ENCODE assay signal across 11 mouse cellular contexts in the genomic region with DNA sequence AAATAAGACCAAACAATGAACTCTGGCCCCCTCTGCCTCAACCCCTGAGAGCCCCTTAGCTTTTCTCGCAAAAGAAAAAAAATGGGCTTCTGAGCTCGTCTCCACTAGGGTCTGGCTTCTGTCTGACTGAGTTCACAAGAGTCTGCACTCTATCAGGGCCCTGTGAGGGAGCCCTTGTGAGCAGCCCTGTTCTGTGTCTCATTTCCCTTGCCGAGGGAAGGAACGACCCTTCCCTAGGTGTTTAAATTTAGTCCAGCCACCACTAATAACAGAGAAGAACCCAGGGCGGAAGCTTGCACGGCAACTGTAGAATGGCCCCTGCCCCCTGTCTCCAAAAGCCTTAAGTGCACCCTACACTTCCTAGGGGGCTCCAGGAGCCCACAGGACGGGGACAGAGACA.
A peak's percentile ranks its signal among the peaks of the same experiment; 100 is the strongest.
DNase-seq lines count a peak whose midpoint lies in the region; ATAC-seq and TF ChIP-seq lines count a peak whose summit lies in the region.
"Had no signal": no experiment of that assay in that cellular context is flagged by ENCODE, and none has a peak within 500 bp of the region (broad histone marks: within the 10 kb centered on the region; RNA-seq: fewer than 3 reads in every experiment).

No protein-coding gene starts in this region.

- no peak for ATAC-seq in forebrain, embryonic 15.5 days (replicated peaks)
- no peak for ATAC-seq in forebrain, embryonic 16.5 days
- no peak; the same call in 1 of the 2 replicates for ATAC-seq in liver, embryonic 11.5 days (replicated peaks; ENCODE audit: low FRiP score)
- no peak for ATAC-seq in hindbrain, embryonic 14.5 days (ENCODE audit: low FRiP score)
- no peak for ATAC-seq in midbrain, embryonic 13.5 days

- H3K9ac ChIP-seq in forebrain, embryonic 15.5 days (replicated peaks): no peak overlapping the region
- no peak overlapping the region for H3K9ac ChIP-seq in forebrain, embryonic 16.5 days (replicated peaks; ENCODE audit: low read depth, low read length)
- no peak overlapping the region for H3K9ac ChIP-seq in liver, embryonic 11.5 days (ENCODE audit: low read depth, low read length)
- H3K9ac ChIP-seq in hindbrain, embryonic 14.5 days: no peak overlapping the region
- H3K9ac ChIP-seq in midbrain, embryonic 13.5 days (replicated peaks): no peak overlapping the region

- 0 out of 2 replicates have a peak overlapping the region, but pooled peaks have one; percentile 18 for H3K27ac ChIP-seq in forebrain, embryonic 15.5 days (replicated peaks)
- no peak overlapping the region for H3K27ac ChIP-seq in forebrain, embryonic 16.5 days (ENCODE audit: low read length)
- peak overlapping the region; percentile 75 for H3K27ac ChIP-seq in liver, embryonic 11.5 days (ENCODE audit: low read depth, low read length)
- H3K27ac ChIP-seq in hindbrain, embryonic 14.5 days: peak overlapping the region; percentile 45
- H3K27ac ChIP-seq in midbrain, embryonic 13.5 days: peak overlapping the region; percentile 52
- no peak overlapping the region for H3K27ac ChIP-seq in thymus, adult 2 months (ENCODE audit: control insufficient read depth, insufficient read depth, low read length)

- H3K9me3 ChIP-seq in forebrain, embryonic 15.5 days: no peaks in the 10 kb centered on the region
- H3K9me3 ChIP-seq in forebrain, embryonic 16.5 days (ENCODE audit: control insufficient read depth, low read length): no peaks in the 10 kb centered on the region
- no peaks in the 10 kb centered on the region for H3K9me3 ChIP-seq in liver, embryonic 11.5 days (ENCODE audit: control insufficient read depth, low read length)
- H3K9me3 ChIP-seq in hindbrain, embryonic 14.5 days (ENCODE audit: control insufficient read depth, low read length): no peaks in the 10 kb centered on the region
- H3K9me3 ChIP-seq in midbrain, embryonic 13.5 days: no peaks in the 10 kb centered on the region

- WGBS in forebrain, embryonic 15.5 days: 47% methylated on average over 7 of the region's 7 CpGs
- WGBS in forebrain, embryonic 16.5 days: 52% methylated on average over 7 of the region's 7 CpGs
- 47% methylated on average over 7 of the region's 7 CpGs for WGBS in liver, embryonic 11.5 days
- WGBS in hindbrain, embryonic 14.5 days: 65% methylated on average over 7 of the region's 7 CpGs
- WGBS in midbrain, embryonic 13.5 days: 58% methylated on average over 7 of the region's 7 CpGs
- 96% methylated on average over 7 of the region's 7 CpGs for WGBS in thymus, adult 2 months

- no peak overlapping the region for H3K4me3 ChIP-seq in forebrain, embryonic 15.5 days
- H3K4me3 ChIP-seq in forebrain, embryonic 16.5 days (replicated peaks; ENCODE audit: low read length): no peak overlapping the region
- H3K4me3 ChIP-seq in liver, embryonic 11.5 days (ENCODE audit: low read depth, low read length): no peak overlapping the region
- no peak overlapping the region for H3K4me3 ChIP-seq in hindbrain, embryonic 14.5 days (replicated peaks; ENCODE audit: low read length)
- no peak overlapping the region for H3K4me3 ChIP-seq in midbrain, embryonic 13.5 days (replicated peaks)
- H3K4me3 ChIP-seq in thymus, adult 2 months (ENCODE audit: control insufficient read depth, insufficient read depth, low read length): no peak overlapping the region

- no peak for TF ChIP-seq POLR2A in thymus, adult 2 months (IDR thresholded peaks at IDR 0.05; ENCODE audit: control insufficient read depth, extremely low read depth, insufficient read depth, low read length, poor library complexity)

- TF ChIP-seq CTCF in thymus, adult 2 months (IDR thresholded peaks at IDR 0.05; ENCODE audit: borderline replicate concordance, control insufficient read depth, extremely low read depth, insufficient read depth, low read length, poor library complexity): no peak

- no peaks in the 10 kb centered on the region for H3K36me3 ChIP-seq in forebrain, embryonic 15.5 days
- H3K36me3 ChIP-seq in forebrain, embryonic 16.5 days (ENCODE audit: control insufficient read depth, insufficient read depth): no peaks in the 10 kb centered on the region
- H3K36me3 ChIP-seq in liver, embryonic 11.5 days (ENCODE audit: control insufficient read depth, insufficient read depth, low read length): no peaks in the 10 kb centered on the region
- no peaks in the 10 kb centered on the region for H3K36me3 ChIP-seq in hindbrain, embryonic 14.5 days (replicated peaks; ENCODE audit: control insufficient read depth, insufficient read depth)
- H3K36me3 ChIP-seq in midbrain, embryonic 13.5 days: peaks cover 7% of the 10 kb centered on the region; the same call in 1 of the 2 replicates
- no peaks in the 10 kb centered on the region for H3K36me3 ChIP-seq in thymus, adult 2 months (ENCODE audit: control insufficient read depth, insufficient read depth, low read length)

- no peaks in the 10 kb centered on the region for H3K27me3 ChIP-seq in forebrain, embryonic 15.5 days
- H3K27me3 ChIP-seq in forebrain, embryonic 16.5 days (replicated peaks; ENCODE audit: control insufficient read depth, insufficient read depth, low read length): no peaks in the 10 kb centered on the region
- H3K27me3 ChIP-seq in liver, embryonic 11.5 days (replicated peaks; ENCODE audit: control insufficient read depth, insufficient read depth, low read length): no peaks in the 10 kb centered on the region
- H3K27me3 ChIP-seq in hindbrain, embryonic 14.5 days (ENCODE audit: control insufficient read depth, insufficient read depth, low read length): no peaks in the 10 kb centered on the region
- H3K27me3 ChIP-seq in midbrain, embryonic 13.5 days: no peaks in the 10 kb centered on the region
- H3K27me3 ChIP-seq in thymus, adult 2 months (ENCODE audit: control insufficient read depth, insufficient read depth, low read length): no peaks in the 10 kb centered on the region

- H3K4me1 ChIP-seq in forebrain, embryonic 15.5 days: peaks cover 52% of the 10 kb centered on the region
- peaks cover 21% of the 10 kb centered on the region for H3K4me1 ChIP-seq in forebrain, embryonic 16.5 days (replicated peaks; ENCODE audit: control insufficient read depth, insufficient read depth, low read length)
- H3K4me1 ChIP-seq in liver, embryonic 11.5 days (replicated peaks; ENCODE audit: control insufficient read depth, insufficient read depth, low read length): peaks cover 33% of the 10 kb centered on the region
- H3K4me1 ChIP-seq in hindbrain, embryonic 14.5 days (replicated peaks; ENCODE audit: control insufficient read depth, insufficient read depth, low read length): peaks cover 55% of the 10 kb centered on the region
- peaks cover 76% of the 10 kb centered on the region for H3K4me1 ChIP-seq in midbrain, embryonic 13.5 days (replicated peaks)
- H3K4me1 ChIP-seq in thymus, adult 2 months (replicated peaks; ENCODE audit: control insufficient read depth, insufficient read depth, low read length): no peaks in the 10 kb centered on the region

- H3K4me2 ChIP-seq in forebrain, embryonic 15.5 days (replicated peaks): no peak overlapping the region
- no peak overlapping the region for H3K4me2 ChIP-seq in forebrain, embryonic 16.5 days (ENCODE audit: low read length)
- peak overlapping the region; percentile 24 for H3K4me2 ChIP-seq in liver, embryonic 11.5 days
- no peak overlapping the region for H3K4me2 ChIP-seq in hindbrain, embryonic 14.5 days (replicated peaks)
- no peak overlapping the region for H3K4me2 ChIP-seq in midbrain, embryonic 13.5 days (replicated peaks)

- no peak for DNase-seq in liver, embryonic 11.5 days (ENCODE audit: low spot score)
- DNase-seq in liver: no peak
- DNase-seq in hindbrain, embryonic 14.5 days (ENCODE audit: low spot score): no peak
- DNase-seq in thymus, adult 2 months: no peak
- DNase-seq in cerebellum, adult 9-10 months: no peak
- DNase-seq: cerebellum, postnatal 25 days; layer of hippocampus, adult 9-11 months; right cerebral cortex, postnatal 4 days had no signal

Comparison
In these comparisons a context has a peak if more than half of its experiments do, and no peak if none do; other contexts are left out.
1. H3K27ac ChIP-seq: peak in forebrain, embryonic 15.5 days (single experiment), liver, embryonic 11.5 days (single experiment), hindbrain, embryonic 14.5 days (single experiment) and midbrain, embryonic 13.5 days (single experiment); none in forebrain, embryonic 16.5 days (single experiment) and thymus, adult 2 months (single experiment).